Mouse (Mus musculus) naive thymus-derived CD4-positive, alpha-beta T cell, adult 2 months (primary cell): Measurements from ENCODE around the gene Bhmt.
A peak's percentile ranks its signal among the peaks of the same experiment; 100 is the strongest.
"Not testable (repeated sequence)": the region's sequence is repeated elsewhere in the genome, so short reads cannot be mapped to it uniquely, and the experiment has no call there.

Source experiments
- DNase-seq: peaks from one replicate; pipeline ENCODE4 v3.0.0-alpha.2; 2011; ENCODE audit warnings: low read depth

Gene Bhmt

GRCm38 (mm10) chr13:93607701-93608100 lies 30.1 kb downstream of the Bhmt start:
- no peak for DNase-seq

- DNase-seq = no peak
Measured at GRCm38 (mm10) chr13:93606868-93607578, 30.7 kb downstream of the Bhmt start.

- DNase-seq = no peak
Measured at GRCm38 (mm10) chr13:93604698-93605097, 33.1 kb downstream of the Bhmt start.

- DNase-seq = no peak
Measured at GRCm38 (mm10) chr13:93601527-93601926, 36.2 kb downstream of the Bhmt start.

- peak; percentile 86 for DNase-seq
Measured at GRCm38 (mm10) chr13:93593040-93593699, 44.6 kb downstream of the Bhmt start.

GRCm38 (mm10) chr13:93582526-93582925 lies 55.2 kb downstream of the Bhmt start:
- not testable (repeated sequence) for DNase-seq

- DNase-seq = no peak
Measured at GRCm38 (mm10) chr13:93580431-93580830, 57.3 kb downstream of the Bhmt start.

GRCm38 (mm10) chr13:93569676-93570075 lies 68.1 kb downstream of the Bhmt start:
- DNase-seq = no peak
